Mouse (Mus musculus) intestine, postnatal 0 days (tissue): ENCODE results near the gene Ins2. TPM values are rescaled to one million over a fixed set of nuclear protein-coding genes. Genes with fewer than 3 reads are reported as not detected.

Experiments
- ATAC-seq: fragments of 200-750 bp; cut with Nextera tagmentation; 2 replicates; pipeline ENCODE4 v1.8.0; 2017; ENCODE audit warnings: mild to moderate bottlenecking, moderate TSS enrichment, moderate library complexity
- H3K27ac ChIP-seq: fragments of 300-500 bp; sonication (generic); 2 replicates; pipeline ENCODE4 v1.5.1; 2014; ENCODE audit warnings: mild to moderate bottlenecking, low read depth, low read length, moderate library complexity
- H3K27me3 ChIP-seq: fragments of 300-500 bp; sonication (generic); replicated peaks from 2 replicates; pipeline ENCODE4 v1.6.1; 2014; ENCODE audit warnings: low read length, mixed read lengths; ENCODE audit not compliant: control insufficient read depth, insufficient read depth
- H3K36me3 ChIP-seq: fragments of 300-500 bp; sonication (generic); 2 replicates; pipeline ENCODE4 v1.6.1; 2014; ENCODE audit warnings: mild to moderate bottlenecking, moderate library complexity; ENCODE audit not compliant: control insufficient read depth, insufficient read depth
- H3K4me1 ChIP-seq: fragments of 300-500 bp; sonication (generic); replicated peaks from 2 replicates; pipeline ENCODE4 v1.6.1; 2014; ENCODE audit warnings: antibody characterized with exemption, low read length, mixed read lengths; ENCODE audit not compliant: control insufficient read depth, insufficient read depth
- H3K4me2 ChIP-seq: fragments of 300-500 bp; sonication (generic); replicated peaks from 2 replicates; pipeline ENCODE4 v1.6.1; 2014; ENCODE audit warnings: low read depth, mild to moderate bottlenecking, moderate library complexity
- H3K4me3 ChIP-seq: fragments of 300-500 bp; sonication (generic); 2 replicates; pipeline ENCODE4 v1.5.1; 2014; ENCODE audit warnings: low read depth, low read length
- H3K9ac ChIP-seq: fragments of 300-500 bp; sonication (generic); 2 replicates; pipeline ENCODE4 v1.6.1; 2014; ENCODE audit warnings: mild to moderate bottlenecking, low read depth, low read length
- H3K9me3 ChIP-seq: fragments of 300-500 bp; sonication (generic); 2 replicates; pipeline ENCODE4 v1.6.1; 2016; ENCODE audit warnings: mixed run types; ENCODE audit not compliant: control insufficient read depth
- CTCF ChIP-seq: sonication (generic); IDR thresholded peaks from 2 replicates; pipeline ENCODE4 v1.5.1; 2016; ENCODE audit warnings: low read depth, mild to moderate bottlenecking, control low read depth, antibody characterized with exemption, moderate library complexity
- WGBS: fragments of 180-500 bp; shearing (Covaris S2); extraction: QIAGEN DNeasy Blood & Tissue Kit; methylation state at CpG from one replicate; pipeline ENCODE4 v1.1.7; 2014; 5-methylcytosine and 5-hydroxymethylcytosine counted together
- polyA plus RNA-seq: library from polyadenylated mRNA; unstranded; fragments of >200 nt; fragmentation: Nextera tagmentation; extraction: Ambion mirVana; gene quantifications from 2 replicates; pipeline ENCODE4 v1.2.1, GENCODE M21; 2015

The Ins2 gene
- polyA plus RNA-seq, 1 experiment from 2014 or later: 38.6 TPM

DNA sequence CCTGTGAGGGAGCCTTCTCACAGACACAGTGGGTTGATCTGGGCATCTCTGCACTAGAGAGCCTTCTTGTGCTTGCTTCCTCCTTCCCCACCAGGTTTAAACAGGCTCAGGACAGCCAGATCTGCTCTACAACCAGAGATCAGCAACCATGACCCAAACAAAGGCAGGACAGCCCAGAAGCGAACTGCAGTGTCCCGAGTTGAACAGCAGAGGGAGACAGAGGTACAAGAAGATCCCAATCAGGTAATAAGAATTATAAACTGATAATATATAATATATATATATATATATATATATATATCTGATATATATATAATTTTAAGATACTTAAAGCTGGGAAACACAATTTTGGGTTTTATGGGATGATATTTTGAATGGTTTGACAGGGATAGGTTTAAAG is 22.5 kb downstream of the Ins2 start:
- Histone ChIP-seq H3K9me3 (no peaks in the 10 kb centered on the region), H3K27me3 (0 out of 2 replicates have a peak, but pooled peaks cover 1% of the 10 kb centered on the region), H3K4me2 (no peak overlapping the region), H3K36me3 (no peaks in the 10 kb centered on the region), H3K4me1 (no peaks in the 10 kb centered on the region), H3K27ac (no peak overlapping the region), H3K4me3 (no peak overlapping the region), H3K9ac (no peak overlapping the region)
- TF ChIP-seq CTCF: peak; percentile 68
- ATAC-seq: no peak
- WGBS: 9% methylated on average over 2 of the region's 2 CpGs

DNA sequence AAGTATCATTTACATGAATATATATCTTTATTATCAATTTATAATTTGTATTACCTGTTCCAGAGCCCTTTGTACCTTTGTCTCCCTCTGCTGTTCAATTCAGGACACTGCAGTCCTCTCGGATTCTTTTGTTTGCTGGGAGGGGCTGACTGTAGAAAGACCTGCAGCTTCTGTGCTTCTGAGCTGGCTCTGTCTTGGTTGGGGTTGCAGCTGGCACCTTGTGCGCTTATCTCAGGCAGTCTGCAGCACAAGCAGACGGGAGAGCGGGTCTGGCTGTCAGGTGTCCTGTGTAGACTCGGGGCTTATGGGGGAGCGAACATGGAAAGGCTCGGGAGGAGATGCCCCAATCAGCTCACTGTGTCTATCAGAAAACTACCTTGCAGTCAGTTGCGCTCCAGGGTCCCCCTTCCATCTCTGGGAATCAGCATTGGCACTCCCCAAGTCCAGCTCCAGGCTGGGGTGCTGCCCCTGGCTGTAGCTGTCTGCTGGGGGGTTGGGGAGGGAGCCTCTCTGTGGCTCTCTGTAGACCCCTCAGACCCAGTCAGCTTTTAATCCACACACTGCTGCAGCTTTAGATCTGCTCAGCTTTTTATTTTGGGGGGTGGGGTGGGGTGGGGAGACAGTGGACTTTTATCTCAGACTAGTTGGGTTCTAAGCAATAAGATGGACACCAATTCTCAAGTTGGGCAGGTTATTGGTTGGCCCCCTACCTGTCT is 28.2 kb downstream of the Ins2 start:
- 11% methylated on average over 8 of the region's 8 CpGs for WGBS
- Histone ChIP-seq H3K27me3 (no peaks in the 10 kb centered on the region), H3K9ac (no peak overlapping the region), H3K36me3 (no peaks in the 10 kb centered on the region), H3K4me1 (no peaks in the 10 kb centered on the region), H3K9me3 (no peaks in the 10 kb centered on the region), H3K27ac (no peak overlapping the region), H3K4me2 (no peak overlapping the region; the same call in 1 of the 2 replicates), H3K4me3 (no peak overlapping the region)
- TF ChIP-seq CTCF: peak; percentile 80
- ATAC-seq: no peak

DNA sequence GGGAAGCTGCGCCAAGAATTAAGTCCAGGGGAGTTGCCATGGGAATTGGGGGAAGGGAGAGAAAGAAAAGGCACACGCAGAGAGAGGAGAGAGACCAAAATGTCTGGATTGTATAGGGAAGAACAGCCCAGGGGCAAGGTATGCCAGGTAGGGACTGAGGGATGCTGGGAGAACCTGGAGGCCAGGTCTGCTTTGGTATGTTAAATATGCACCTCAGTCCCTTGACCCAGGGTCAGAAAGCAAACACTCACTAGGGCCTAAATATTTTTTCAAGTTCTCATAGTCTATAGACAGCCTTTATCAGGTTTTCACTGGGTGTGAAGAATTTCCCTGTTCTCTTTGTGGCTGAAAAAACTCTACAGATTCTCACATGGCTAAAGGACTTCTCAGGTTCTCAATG is 36.3 kb downstream of the Ins2 start:
- Histone ChIP-seq H3K9me3 (no peaks in the 10 kb centered on the region), H3K36me3 (no peaks in the 10 kb centered on the region), H3K27ac (no peak overlapping the region), H3K4me2 (no peak overlapping the region), H3K4me1 (no peaks in the 10 kb centered on the region), H3K4me3 (no peak overlapping the region), H3K9ac (no peak overlapping the region), H3K27me3 (no peaks in the 10 kb centered on the region)
- no peak for ATAC-seq
- TF ChIP-seq CTCF: no peak
- 86% methylated on average over 2 of the region's 2 CpGs for WGBS

DNA sequence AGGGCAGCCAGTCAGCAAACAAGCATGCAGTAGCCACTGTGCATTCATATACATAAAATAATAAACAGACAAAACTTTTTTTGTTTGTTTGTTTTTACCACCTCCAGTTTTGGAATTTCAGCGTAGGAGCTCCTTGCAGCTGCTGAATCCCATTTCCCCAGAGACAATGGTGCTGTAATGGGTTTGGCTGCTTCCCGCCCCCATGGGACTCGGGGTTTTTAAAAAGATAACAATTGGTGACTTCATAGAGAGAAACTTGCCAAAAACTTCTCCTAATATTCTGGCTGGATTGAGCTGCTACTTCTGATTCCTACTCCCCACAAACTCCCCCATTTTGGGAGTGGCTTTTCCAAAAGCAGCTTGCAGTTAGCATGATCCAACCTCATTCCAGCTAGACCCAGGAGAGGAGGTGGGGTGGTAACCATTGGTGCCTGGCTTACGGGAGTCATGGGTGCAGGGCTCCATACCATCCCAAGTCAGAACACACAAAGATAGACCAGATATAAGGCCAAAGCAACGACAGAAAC is 43.8 kb downstream of the Ins2 start:
- no peak for TF ChIP-seq CTCF
- H3K4me3 ChIP-seq: no peak overlapping the region
- H3K9me3 ChIP-seq: no peaks in the 10 kb centered on the region
- 69% methylated on average over 5 of the region's 5 CpGs for WGBS
- no peaks in the 10 kb centered on the region for H3K4me1 ChIP-seq
- H3K27me3 ChIP-seq: no peaks in the 10 kb centered on the region
- no peak overlapping the region for H3K4me2 ChIP-seq
- no peak for ATAC-seq
- H3K27ac ChIP-seq: no peak overlapping the region
- no peak overlapping the region for H3K9ac ChIP-seq
- H3K36me3 ChIP-seq: no peaks in the 10 kb centered on the region

DNA sequence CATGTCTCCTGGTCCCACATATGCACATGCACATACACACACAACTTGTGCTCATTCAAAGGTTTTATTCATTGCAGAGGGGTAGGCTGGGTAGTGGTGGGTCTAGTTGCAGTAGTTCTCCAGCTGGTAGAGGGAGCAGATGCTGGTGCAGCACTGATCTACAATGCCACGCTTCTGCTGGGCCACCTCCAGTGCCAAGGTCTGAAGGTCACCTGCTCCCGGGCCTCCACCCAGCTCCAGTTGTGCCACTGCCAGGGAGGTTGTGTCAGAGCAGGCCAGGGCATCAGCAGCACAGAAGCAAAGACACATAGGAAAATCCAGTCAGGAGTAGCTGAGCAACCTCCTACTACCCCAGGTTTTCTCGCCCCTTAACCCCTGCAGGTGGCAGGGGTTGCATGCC is 64.6 kb downstream of the Ins2 start:
- H3K9me3 ChIP-seq: no peaks in the 10 kb centered on the region
- no peak overlapping the region for H3K27ac ChIP-seq
- no peak overlapping the region for H3K9ac ChIP-seq
- H3K4me1 ChIP-seq: no peaks in the 10 kb centered on the region
- H3K27me3 ChIP-seq: no peaks in the 10 kb centered on the region
- H3K4me3 ChIP-seq: no peak overlapping the region
- TF ChIP-seq CTCF: no peak
- no peak for ATAC-seq
- no peak overlapping the region for H3K4me2 ChIP-seq
- no peaks in the 10 kb centered on the region for H3K36me3 ChIP-seq
- WGBS: 68% methylated on average over 3 of the region's 3 CpGs

DNA sequence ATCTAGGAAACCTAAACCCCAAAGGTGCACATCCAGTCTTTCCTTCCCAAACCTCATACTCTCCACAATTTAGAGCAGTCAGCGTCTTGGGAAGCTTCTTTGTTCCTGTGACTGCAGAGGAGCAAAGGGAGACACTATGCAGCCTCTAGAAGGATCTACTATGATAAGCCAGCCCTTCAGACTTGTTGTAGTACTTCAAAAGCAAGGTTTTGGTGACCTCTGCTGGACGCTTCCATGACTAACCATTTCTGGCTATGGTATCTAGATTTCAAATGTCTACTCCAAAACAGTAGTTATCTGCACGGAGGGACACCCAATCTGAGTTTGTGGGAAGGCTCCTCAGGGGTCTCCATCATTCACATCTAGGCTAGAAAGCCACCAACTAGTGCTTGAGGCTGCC is 67.5 kb downstream of the Ins2 start:
- WGBS: 5% methylated on average over 3 of the region's 3 CpGs
- Histone ChIP-seq H3K9me3 (peaks cover 5% of the 10 kb centered on the region), H3K27ac (no peak overlapping the region), H3K4me2 (no peak overlapping the region), H3K4me3 (no peak overlapping the region), H3K9ac (no peak overlapping the region), H3K36me3 (no peaks in the 10 kb centered on the region), H3K4me1 (no peaks in the 10 kb centered on the region), H3K27me3 (no peaks in the 10 kb centered on the region)
- no peak for ATAC-seq
- TF ChIP-seq CTCF: peak; percentile 80
